Mouse (Mus musculus): ENCODE results near the gene Ndufa7.

Gene Ndufa7

GRCm38 (mm10) chr17:33824084-33824996 lies at the start of gene Ndufa7, which contains the start of gene Rps28:
Gene Ndufa7, plus strand, starts transcription at chr17:33824572.
Gene Rps28, minus strand, starts transcription at chr17:33824562.
- peak; percentile 97 for DNase-seq (ENCODE audit: low spot score)

- DNase-seq (ENCODE audit: low spot score): no peak
These were observed 49.7 kb upstream of the Ndufa7 start for GRCm38 (mm10) chr17:33774573-33775155.

- no peak for DNase-seq (ENCODE audit: low spot score)
These were observed 49.1 kb upstream of the Ndufa7 start for GRCm38 (mm10) chr17:33775287-33775686.

- peak; percentile 59 for DNase-seq (ENCODE audit: low spot score)
These were observed 45.0 kb upstream of the Ndufa7 start for GRCm38 (mm10) chr17:33779271-33779966.

GRCm38 (mm10) chr17:33779967-33780295 lies 44.4 kb upstream of the Ndufa7 start:
- DNase-seq (ENCODE audit: low spot score): no peak

- DNase-seq (ENCODE audit: low spot score): no peak
These were observed 43.9 kb upstream of the Ndufa7 start for GRCm38 (mm10) chr17:33780431-33780830.

- no peak for DNase-seq (ENCODE audit: low spot score)
These were observed 43.0 kb upstream of the Ndufa7 start, which contains the start of gene Angptl4 for GRCm38 (mm10) chr17:33781124-33781977. Gene Angptl4, minus strand, starts transcription at chr17:33781830.

- no peak for DNase-seq (ENCODE audit: low spot score)
These were observed 42.3 kb upstream of the Ndufa7 start for GRCm38 (mm10) chr17:33782067-33782466.

- DNase-seq (ENCODE audit: low spot score): no peak
These were observed 41.0 kb upstream of the Ndufa7 start for GRCm38 (mm10) chr17:33783408-33783807.

GRCm38 (mm10) chr17:33784939-33785338 lies 39.4 kb upstream of the Ndufa7 start:
- DNase-seq (ENCODE audit: low spot score): no peak

GRCm38 (mm10) chr17:33786375-33786774 lies 38.0 kb upstream of the Ndufa7 start:
- DNase-seq (ENCODE audit: low spot score): no peak

GRCm38 (mm10) chr17:33788732-33789131 lies 35.6 kb upstream of the Ndufa7 start:
- no peak for DNase-seq (ENCODE audit: low spot score)

GRCm38 (mm10) chr17:33798306-33798705 lies 26.1 kb upstream of the Ndufa7 start:
- no peak for DNase-seq (ENCODE audit: low spot score)

GRCm38 (mm10) chr17:33799277-33799676 lies 25.1 kb upstream of the Ndufa7 start:
- no peak for DNase-seq (ENCODE audit: low spot score)

GRCm38 (mm10) chr17:33802221-33802620 lies 22.2 kb upstream of the Ndufa7 start:
- DNase-seq (ENCODE audit: low spot score): no peak

GRCm38 (mm10) chr17:33804205-33804604 lies 20.2 kb upstream of the Ndufa7 start:
- no peak for DNase-seq (ENCODE audit: low spot score)

- DNase-seq (ENCODE audit: low spot score): no peak
These were observed 19.6 kb upstream of the Ndufa7 start for GRCm38 (mm10) chr17:33804745-33805144.

GRCm38 (mm10) chr17:33807181-33807888 lies 17.0 kb upstream of the Ndufa7 start:
- DNase-seq (ENCODE audit: low spot score): no peak

GRCm38 (mm10) chr17:33808192-33808591 lies 16.2 kb upstream of the Ndufa7 start:
- DNase-seq (ENCODE audit: low spot score): no peak

GRCm38 (mm10) chr17:33810334-33811141 lies 13.8 kb upstream of the Ndufa7 start, which contains the start of gene Kank3:
Gene Kank3, plus strand, starts transcription at chr17:33810519.
- DNase-seq (ENCODE audit: low spot score): peak; percentile 87
